Mouse (Mus musculus): Measurements from ENCODE around the gene Inppl1. TPM values are rescaled to one million over a fixed set of nuclear protein-coding genes. Genes with fewer than 3 reads are reported as not detected.

Inppl1 gene
- polyA plus RNA-seq, 2 experiments, result 30.5 to 111 TPM

DNA sequence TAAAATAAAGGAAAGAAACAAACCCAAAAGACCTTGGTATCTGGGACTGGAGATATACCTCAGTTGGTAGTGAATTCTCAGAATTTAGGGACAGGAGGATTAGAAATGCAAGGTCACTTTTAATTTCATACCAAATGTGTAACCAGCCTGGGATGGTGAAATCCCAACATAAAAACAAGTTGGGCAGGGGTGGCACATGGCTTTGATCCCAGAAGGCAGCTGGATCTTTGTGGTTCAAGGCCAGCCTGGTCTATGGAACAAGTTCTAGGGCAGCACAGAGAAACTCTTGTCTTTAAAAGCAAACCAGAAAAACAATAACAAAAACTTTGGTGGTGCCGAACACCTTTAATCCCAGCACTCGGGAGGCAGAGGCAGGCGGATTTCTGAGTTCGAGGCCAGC is 29.5 kb upstream of the Inppl1 start:
- DNase-seq (ENCODE audit: low spot score), result no peak
- Histone ChIP-seq H3K4me1 (ENCODE audit: control insufficient read depth, insufficient read depth, low read length) (no peaks in the 10 kb centered on the region), H3K27me3 (ENCODE audit: control insufficient read depth, insufficient read depth, low read length) (no peaks in the 10 kb centered on the region), H3K9ac (ENCODE audit: low read depth, low read length, severe bottlenecking) (no peak overlapping the region), H3K36me3 (ENCODE audit: control insufficient read depth, insufficient read depth, low read length) (no peaks in the 10 kb centered on the region), H3K4me3 (replicated peaks; ENCODE audit: low read length) (no peak overlapping the region), H3K4me2 (replicated peaks; ENCODE audit: low read depth, low read length, severe bottlenecking) (no peak overlapping the region), H3K9me3 (ENCODE audit: control insufficient read depth, low read length) (no peaks in the 10 kb centered on the region), H3K27ac (replicated peaks; ENCODE audit: low read depth, low read length) (no peak overlapping the region)
- no peak for TF ChIP-seq POLR2A (IDR thresholded peaks at IDR 0.05; ENCODE audit: borderline replicate concordance, extremely low read depth, insufficient read depth, insufficient read length)
- ATAC-seq (ENCODE audit: low FRiP score, low read depth), result no peak
- 92% methylated on average over 4 of the region's 4 CpGs for WGBS

DNA sequence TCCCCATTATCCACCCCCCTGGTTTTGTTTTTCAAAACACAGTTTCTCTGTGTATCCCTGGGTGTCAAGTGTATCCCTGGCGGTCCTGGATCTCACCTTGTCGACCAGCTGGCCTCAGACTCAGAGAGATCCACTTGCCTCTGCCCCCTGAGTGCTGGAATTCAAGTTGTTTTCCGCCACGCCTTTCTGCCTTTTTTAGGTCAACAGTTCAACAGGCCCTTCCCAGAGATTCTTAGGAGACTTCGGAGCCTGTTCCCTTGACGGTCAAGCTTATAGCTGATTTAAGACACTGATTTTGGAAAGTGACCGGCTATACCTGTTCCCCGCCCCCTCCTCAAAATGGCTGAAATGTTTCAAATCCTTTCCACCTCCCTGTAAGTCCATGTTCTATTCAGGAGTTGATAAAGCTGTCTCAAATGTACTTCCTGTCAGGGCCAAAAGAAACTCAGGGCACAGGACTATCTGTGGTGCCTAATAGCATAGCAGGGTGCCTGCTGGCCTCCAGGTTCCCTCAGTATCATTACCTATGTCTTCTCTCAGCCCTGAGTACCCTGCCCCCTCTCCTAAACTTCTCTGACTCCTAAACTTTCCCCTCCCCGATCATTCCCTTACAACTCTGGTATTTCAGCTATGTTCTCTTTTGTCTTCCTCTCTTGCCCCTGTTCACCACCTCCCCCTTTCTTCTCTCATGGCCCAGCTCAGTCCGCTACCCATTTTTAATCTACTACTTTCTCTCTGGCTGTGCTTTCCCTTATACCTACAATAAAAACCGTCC is 28.6 kb upstream of the Inppl1 start:
- 83% methylated on average over 11 of the region's 11 CpGs for WGBS
- H3K9me3 ChIP-seq (ENCODE audit: control insufficient read depth, low read length), result no peaks in the 10 kb centered on the region
- no peaks in the 10 kb centered on the region for H3K27me3 ChIP-seq (ENCODE audit: control insufficient read depth, insufficient read depth, low read length)
- H3K36me3 ChIP-seq (ENCODE audit: control insufficient read depth, insufficient read depth, low read length), result no peaks in the 10 kb centered on the region
- H3K9ac ChIP-seq (ENCODE audit: low read depth, low read length, severe bottlenecking), result no peak overlapping the region
- DNase-seq (ENCODE audit: low spot score) (no peak), ATAC-seq (ENCODE audit: low FRiP score, low read depth) (no peak)
- H3K4me3 ChIP-seq (replicated peaks; ENCODE audit: low read length), result no peak overlapping the region
- H3K4me1 ChIP-seq (ENCODE audit: control insufficient read depth, insufficient read depth, low read length), result no peaks in the 10 kb centered on the region
- no peak for TF ChIP-seq POLR2A (IDR thresholded peaks at IDR 0.05; ENCODE audit: borderline replicate concordance, extremely low read depth, insufficient read depth, insufficient read length)
- no peak overlapping the region for H3K27ac ChIP-seq (replicated peaks; ENCODE audit: low read depth, low read length)
- no peak overlapping the region for H3K4me2 ChIP-seq (replicated peaks; ENCODE audit: low read depth, low read length, severe bottlenecking)

DNA sequence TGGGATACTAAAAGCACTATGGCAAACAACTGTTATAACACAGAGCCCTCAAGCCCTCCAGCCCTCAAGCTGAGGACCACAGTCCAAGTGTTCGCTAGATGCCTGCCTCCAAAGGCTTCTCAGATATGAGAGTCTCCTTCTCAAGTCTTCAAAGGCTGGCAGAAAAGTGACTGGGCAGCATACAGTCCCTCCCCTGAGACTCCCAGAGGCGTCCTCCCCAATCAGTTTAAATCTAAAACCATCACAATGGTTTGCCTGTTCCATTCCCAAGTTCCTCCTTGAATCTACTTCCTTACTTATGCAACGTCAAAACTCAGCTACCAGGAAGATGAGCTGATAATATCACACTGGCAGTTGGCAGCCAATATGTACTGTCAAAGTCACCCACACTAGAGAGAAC is 25.4 kb upstream of the Inppl1 start, which contains the start of gene Anapc15:
Gene Anapc15, plus strand, starts transcription at position 301 of the 400 bp plus-strand sequence.
- Histone ChIP-seq H3K9me3 (ENCODE audit: control insufficient read depth, low read length) (no peaks in the 10 kb centered on the region), H3K4me2 (replicated peaks; ENCODE audit: low read depth, low read length, severe bottlenecking) (no peak within 1 kb of the TSS), H3K4me1 (ENCODE audit: control insufficient read depth, insufficient read depth, low read length) (no peaks in the 10 kb centered on the region), H3K9ac (ENCODE audit: low read depth, low read length, severe bottlenecking) (no peak within 1 kb of the TSS), H3K27ac (replicated peaks; ENCODE audit: low read depth, low read length) (no peak within 1 kb of the TSS), H3K27me3 (ENCODE audit: control insufficient read depth, insufficient read depth, low read length) (no peaks in the 10 kb centered on the region), H3K4me3 (replicated peaks; ENCODE audit: low read length) (no peak within 1 kb of the TSS), H3K36me3 (ENCODE audit: control insufficient read depth, insufficient read depth, low read length) (no peaks in the 10 kb centered on the region)
- TF ChIP-seq POLR2A (IDR thresholded peaks at IDR 0.05; ENCODE audit: borderline replicate concordance, extremely low read depth, insufficient read depth, insufficient read length), result no peak
- no peak for ATAC-seq (ENCODE audit: low FRiP score, low read depth)
- 80% methylated on average over 3 of the region's 3 CpGs for WGBS
- DNase-seq (ENCODE audit: low spot score), result no peak

DNA sequence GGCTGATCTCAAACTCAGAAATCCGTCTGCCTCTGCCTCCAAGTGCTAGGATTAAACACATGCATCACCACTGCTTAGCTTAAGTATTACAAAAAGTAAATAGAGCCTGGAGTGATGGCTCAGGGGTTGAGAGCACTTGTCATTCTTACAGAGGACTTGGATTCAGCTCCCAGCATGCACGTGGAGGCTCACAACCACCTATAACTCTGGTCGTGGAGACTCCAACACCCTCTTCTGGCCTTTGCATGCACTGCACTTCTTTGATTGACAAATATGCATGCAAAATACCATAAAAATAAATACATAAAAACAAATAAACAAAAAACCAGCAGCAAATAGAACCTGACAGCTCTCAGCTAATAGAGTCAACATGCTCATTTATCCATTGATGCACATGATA is 24.3 kb upstream of the Inppl1 start:
- Histone ChIP-seq H3K4me1 (ENCODE audit: control insufficient read depth, insufficient read depth, low read length) (no peaks in the 10 kb centered on the region), H3K9ac (ENCODE audit: low read depth, low read length, severe bottlenecking) (no peak overlapping the region), H3K36me3 (ENCODE audit: control insufficient read depth, insufficient read depth, low read length) (no peaks in the 10 kb centered on the region), H3K9me3 (ENCODE audit: control insufficient read depth, low read length) (no peaks in the 10 kb centered on the region), H3K27me3 (ENCODE audit: control insufficient read depth, insufficient read depth, low read length) (no peaks in the 10 kb centered on the region), H3K4me3 (replicated peaks; ENCODE audit: low read length) (no peak overlapping the region), H3K4me2 (replicated peaks; ENCODE audit: low read depth, low read length, severe bottlenecking) (no peak overlapping the region), H3K27ac (replicated peaks; ENCODE audit: low read depth, low read length) (no peak overlapping the region)
- DNase-seq (ENCODE audit: low spot score) (no peak), ATAC-seq (ENCODE audit: low FRiP score, low read depth) (no peak)
- 73% methylated on average over 3 of the region's 3 CpGs for WGBS
- TF ChIP-seq POLR2A (IDR thresholded peaks at IDR 0.05; ENCODE audit: borderline replicate concordance, extremely low read depth, insufficient read depth, insufficient read length), result no peak

DNA sequence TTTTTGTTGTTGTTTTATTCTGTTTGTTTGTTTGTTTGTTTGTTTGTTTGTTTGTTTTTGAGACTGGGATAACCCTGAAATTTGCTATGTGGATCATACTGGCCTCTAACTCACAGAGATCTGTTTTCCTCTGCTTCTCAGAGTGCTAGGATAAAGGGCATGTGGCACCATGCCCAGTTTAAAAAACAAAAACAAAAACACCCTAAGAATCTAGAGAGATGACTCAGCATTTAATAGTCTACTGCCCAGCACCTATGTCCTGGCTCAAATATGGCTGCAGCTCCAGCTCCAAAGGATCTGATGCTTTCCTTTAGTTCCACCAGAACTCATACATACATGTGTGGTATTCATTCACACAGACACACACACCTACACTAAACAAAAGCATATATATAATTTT is 22.9 kb upstream of the Inppl1 start:
- H3K4me1 ChIP-seq (ENCODE audit: control insufficient read depth, insufficient read depth, low read length), result no peaks in the 10 kb centered on the region
- ATAC-seq (ENCODE audit: low FRiP score, low read depth), result no peak
- no peak for TF ChIP-seq POLR2A (IDR thresholded peaks at IDR 0.05; ENCODE audit: borderline replicate concordance, extremely low read depth, insufficient read depth, insufficient read length)
- H3K27me3 ChIP-seq (ENCODE audit: control insufficient read depth, insufficient read depth, low read length), result no peaks in the 10 kb centered on the region
- DNase-seq (ENCODE audit: low spot score), result no peak
- H3K9ac ChIP-seq (ENCODE audit: low read depth, low read length, severe bottlenecking), result no peak overlapping the region
- H3K4me3 ChIP-seq (replicated peaks; ENCODE audit: low read length), result no peak overlapping the region
- H3K36me3 ChIP-seq (ENCODE audit: control insufficient read depth, insufficient read depth, low read length), result no peaks in the 10 kb centered on the region
- no peaks in the 10 kb centered on the region for H3K9me3 ChIP-seq (ENCODE audit: control insufficient read depth, low read length)
- H3K4me2 ChIP-seq (replicated peaks; ENCODE audit: low read depth, low read length, severe bottlenecking), result no peak overlapping the region
- H3K27ac ChIP-seq (replicated peaks; ENCODE audit: low read depth, low read length), result no peak overlapping the region

Data from limb, embryonic 14.5 days (tissue).